Mouse (Mus musculus): ENCODE data around the gene Kat14.
A peak's percentile ranks its signal among the peaks of the same experiment; 100 is the strongest.
"Not testable (repeated sequence)": the region's sequence is repeated elsewhere in the genome, so short reads cannot be mapped to it uniquely, and the experiment has no call there.

Kat14 gene

GRCm38 (mm10) chr2:144368400-144369019 is at the start of gene Kat14, which contains the start of gene Pet117:
Gene Kat14, plus strand, starts transcription at chr2:144368983.
Gene Pet117, plus strand, starts transcription at chr2:144368996.
- peak; percentile 95 for DNase-seq (ENCODE audit: low read depth)

- DNase-seq (ENCODE audit: low read depth) = no peak
Observed at GRCm38 (mm10) chr2:144324218-144324617, 44.6 kb upstream of the Kat14 start.

- DNase-seq (ENCODE audit: low read depth) = no peak
Observed at GRCm38 (mm10) chr2:144329451-144329850, 39.3 kb upstream of the Kat14 start.

GRCm38 (mm10) chr2:144329937-144330336 is 38.8 kb upstream of the Kat14 start:
- no peak for DNase-seq (ENCODE audit: low read depth)

DNA sequence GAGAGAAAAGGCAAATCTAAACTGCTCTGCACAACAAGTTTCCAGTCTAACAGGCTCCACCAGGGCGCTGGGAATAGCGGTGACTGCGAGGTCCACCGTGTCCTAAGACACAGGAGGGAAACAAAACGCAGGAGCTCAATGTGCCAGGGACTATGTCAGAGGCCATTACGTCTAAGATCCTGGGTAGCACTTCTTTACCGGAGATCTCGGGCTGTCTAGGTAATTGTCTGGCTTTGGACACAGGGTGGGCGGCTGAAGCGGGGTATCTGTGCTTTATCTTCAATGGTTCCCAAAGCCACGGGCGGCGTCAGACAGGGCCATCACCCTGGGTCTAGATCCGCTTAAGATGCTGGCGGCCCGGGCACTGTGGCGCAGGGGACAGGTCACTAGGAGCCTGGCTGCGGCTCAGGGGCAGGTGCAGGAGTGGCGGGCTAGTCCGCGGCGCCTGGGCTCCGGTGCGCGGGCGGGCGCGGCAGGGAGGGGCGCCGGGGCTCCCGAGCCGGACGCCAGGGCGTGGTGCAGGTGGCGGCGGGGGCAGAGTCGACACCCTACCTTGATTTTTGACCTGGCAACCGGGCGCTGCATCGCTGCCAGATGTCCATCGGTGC is 38.3 kb upstream of the Kat14 start:
- DNase-seq (ENCODE audit: low read depth) = no peak

- no peak for DNase-seq (ENCODE audit: low read depth)
Observed at GRCm38 (mm10) chr2:144330960-144331371, 37.8 kb upstream of the Kat14 start.

DNA sequence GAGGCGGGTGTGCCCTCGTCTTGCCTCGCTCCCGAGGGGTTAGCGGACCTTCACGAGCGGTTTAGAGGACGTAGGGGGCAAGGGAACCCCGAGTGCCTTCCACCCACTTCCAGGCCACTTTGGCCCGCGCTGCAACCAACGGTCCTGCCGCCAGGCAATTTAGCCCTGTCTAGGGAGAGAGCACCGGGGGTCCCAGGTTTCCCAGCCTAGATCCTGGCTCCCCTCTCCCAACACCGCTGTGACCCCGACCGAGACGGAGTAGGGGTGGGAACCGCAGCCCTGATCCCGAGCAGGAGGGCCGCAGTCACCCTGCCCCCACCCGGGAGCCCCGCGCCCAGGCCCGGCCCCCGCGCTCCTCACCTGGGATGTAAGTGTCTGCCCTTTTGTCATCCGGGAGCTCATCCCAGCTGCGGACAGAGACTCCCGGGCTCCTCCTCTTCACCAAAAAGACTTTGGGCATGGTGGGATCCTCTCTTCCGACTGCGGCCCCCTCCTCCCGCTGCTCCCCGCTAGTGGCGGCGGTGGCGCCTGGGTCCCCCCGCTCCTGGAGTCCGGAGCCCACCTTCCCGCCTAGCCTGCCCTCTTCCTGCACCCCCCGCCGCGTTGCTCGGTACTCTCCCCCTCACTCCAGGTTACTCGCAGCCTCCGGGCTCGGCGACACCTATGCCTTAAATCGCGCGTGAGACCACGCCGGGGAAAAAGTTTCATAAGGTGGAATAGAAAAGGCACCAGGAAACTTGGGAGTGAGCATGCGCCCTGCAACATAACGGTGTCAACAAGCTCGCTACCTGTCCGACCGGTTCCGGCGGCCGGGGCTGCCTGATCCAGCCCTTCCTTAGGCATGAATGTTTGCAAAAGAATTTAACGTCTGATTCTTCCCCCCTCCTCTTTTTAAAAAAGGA is 37.1 kb upstream of the Kat14 start, which contains the start of gene Ovol2:
TSS of gene Ovol2 (minus strand) at position 746 of the 902 bp plus-strand sequence.
- DNase-seq (ENCODE audit: low read depth) = no peak

GRCm38 (mm10) chr2:144332486-144332885 is 36.3 kb upstream of the Kat14 start:
- no peak for DNase-seq (ENCODE audit: low read depth)

DNA sequence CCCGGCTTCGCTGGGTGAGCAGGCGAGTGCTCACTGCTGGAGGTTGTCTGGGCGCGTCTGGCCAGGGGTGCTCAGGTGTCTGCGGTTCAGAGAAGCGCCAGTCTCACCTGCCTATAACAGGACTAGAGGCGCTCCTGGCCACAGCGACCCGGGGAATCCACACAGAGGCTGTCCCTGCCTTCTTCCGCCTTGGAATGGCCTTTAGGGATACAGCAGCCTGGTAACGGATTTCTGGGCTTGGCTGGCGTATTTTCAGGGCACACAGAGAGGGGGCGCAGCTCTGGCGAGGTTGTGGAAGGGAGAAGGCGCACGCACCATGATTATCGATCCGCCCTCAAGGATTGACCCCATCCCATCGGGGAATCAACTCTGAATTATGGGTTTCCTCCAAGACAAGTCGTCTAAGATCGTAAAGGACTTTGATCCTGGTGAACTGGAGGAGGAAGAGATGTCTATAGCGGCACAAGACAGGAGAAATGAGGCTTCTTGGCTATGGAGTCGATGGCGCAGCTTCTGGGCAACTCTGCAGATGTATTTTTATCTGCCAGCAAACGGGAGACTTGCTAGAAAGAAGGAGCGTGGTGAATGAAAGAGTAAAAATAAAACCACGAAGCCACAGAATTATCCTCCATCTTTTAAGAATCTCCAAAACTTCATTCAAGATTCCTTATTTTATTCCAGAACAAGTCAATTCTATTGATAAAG is 35.5 kb upstream of the Kat14 start:
- DNase-seq (ENCODE audit: low read depth) = no peak

GRCm38 (mm10) chr2:144337230-144337629 is 31.6 kb upstream of the Kat14 start:
- no peak for DNase-seq (ENCODE audit: low read depth)

DNA sequence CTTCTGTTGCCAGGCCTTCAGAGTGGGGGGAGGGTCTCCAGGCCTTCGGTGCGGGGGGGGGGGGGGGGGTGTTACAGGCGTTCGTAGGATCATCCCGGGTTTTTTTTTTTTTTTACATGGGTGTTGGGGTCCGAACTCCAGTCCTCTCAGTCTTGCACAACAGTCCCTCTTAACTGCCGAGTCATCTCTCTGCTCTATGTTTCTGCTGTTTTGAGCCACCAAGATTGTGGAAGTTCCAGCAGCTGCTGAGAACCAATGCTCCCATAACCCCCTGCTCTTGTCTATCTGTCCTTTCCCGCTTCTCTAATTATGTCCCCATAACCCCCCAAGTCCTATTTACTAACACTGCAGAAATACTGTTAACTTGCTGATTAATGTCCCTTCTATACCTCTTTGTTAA is 31.1 kb upstream of the Kat14 start:
- DNase-seq (ENCODE audit: low read depth) = no peak

DNA sequence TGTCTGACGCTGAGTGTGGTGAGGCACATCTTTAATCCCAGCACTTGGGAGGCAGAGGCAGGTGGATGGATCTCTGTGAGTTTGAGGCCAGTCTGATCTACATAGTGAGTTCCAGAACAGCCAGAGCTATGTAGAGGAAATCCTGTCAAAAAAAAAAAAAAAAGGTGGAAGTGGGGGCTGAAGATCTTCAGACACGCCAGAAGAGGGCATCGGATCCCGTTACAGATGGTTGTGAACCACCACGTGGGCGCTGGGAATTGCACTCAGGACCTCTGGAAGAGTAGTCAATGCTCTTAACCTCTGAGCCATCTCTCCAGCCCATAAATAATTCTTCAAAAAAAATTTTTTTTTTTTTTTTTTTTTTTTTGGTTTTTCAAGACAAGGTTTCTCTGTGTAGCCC is 30.6 kb upstream of the Kat14 start:
- not testable (repeated sequence) for DNase-seq (ENCODE audit: low read depth)

- DNase-seq (ENCODE audit: low read depth) = no peak
Observed at GRCm38 (mm10) chr2:144343158-144343557, 25.6 kb upstream of the Kat14 start.

- DNase-seq (ENCODE audit: low read depth) = no peak
Observed at GRCm38 (mm10) chr2:144348525-144348924, 20.3 kb upstream of the Kat14 start.

- no peak for DNase-seq (ENCODE audit: low read depth)
Observed at GRCm38 (mm10) chr2:144352843-144353242, 15.9 kb upstream of the Kat14 start.

DNA sequence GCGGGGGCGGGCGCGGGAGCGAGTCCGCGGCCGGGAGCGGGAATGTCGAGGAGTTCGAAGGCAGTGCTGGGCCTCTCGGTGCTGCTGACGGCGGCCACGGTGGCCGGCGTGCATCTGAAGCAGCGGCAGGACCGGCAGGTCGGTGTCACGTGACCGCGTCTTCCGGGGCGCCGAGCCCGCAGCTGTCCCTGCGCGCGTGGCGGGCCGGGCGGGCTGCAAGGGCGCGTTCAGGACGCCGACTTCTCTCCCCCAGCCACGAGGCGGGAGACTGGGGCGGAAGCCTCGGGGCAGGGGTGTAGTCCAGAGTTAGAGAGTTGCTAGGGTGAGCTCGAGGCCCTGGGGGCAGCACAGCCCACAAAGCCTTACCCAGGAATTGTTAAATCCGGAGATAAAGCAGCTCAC is 238 bp downstream of the Kat14 start:
- DNase-seq (ENCODE audit: low read depth) = peak; percentile 40

DNA sequence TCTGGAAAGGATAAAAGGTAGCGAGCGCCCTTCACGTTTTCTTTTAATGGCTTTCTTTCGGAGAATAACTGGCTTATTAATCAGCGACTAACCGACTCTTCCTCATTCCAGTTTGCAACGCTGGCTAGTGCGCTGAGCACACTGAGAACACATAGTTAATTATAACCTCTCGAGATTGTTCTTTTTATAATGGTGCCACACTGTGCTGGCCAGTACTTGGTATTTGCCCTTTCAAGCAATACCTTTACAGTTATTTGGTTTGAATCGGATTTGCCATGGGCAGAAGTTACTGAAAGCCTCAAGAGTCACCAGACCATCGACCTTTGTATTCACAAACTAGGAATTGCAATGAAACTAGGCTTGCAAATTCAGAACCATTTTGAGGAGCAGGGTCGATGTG is 728 bp downstream of the Kat14 start:
- DNase-seq (ENCODE audit: low read depth) = no peak

DNA sequence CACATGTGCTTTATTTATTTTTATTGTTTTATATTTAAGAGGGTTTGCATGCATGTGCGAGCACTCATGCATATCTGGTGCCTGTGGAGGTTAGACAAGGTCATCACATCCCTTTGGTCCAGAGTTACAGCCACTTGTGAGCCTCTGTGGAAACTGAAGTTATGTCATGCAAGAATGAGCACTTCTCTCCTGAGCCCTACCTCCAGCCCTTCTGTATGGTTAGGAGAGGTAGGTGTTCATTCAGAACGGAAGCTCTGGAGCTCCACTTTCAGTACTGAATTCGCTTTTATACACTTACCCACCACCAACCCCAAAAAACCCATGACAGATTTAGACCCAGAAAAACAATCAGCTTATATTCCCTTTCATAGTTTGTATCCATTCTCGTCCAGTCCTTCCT is 2.8 kb downstream of the Kat14 start:
- DNase-seq (ENCODE audit: low read depth) = no peak

DNA sequence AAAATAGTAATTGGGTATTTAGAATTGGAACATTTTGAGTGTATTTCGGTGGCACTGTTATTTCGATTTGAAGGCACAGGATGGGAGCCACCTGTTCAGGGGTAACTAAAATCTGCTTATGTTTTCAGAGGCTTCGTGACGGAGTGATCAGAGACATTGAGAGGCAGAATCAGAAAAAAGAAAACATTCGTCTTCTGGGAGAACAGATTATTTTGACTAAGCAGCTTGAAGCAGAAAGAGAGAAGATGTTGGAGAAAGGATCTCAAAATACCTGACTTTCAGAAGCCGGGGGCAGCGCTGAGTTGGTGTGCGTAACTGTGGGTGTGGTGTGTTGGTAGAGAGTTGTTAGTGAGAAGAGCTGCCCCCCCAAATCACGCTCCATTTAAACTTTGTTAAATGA is 4.3 kb downstream of the Kat14 start:
- DNase-seq (ENCODE audit: low read depth) = no peak

- no peak for DNase-seq (ENCODE audit: low read depth)
Observed at GRCm38 (mm10) chr2:144375063-144375703, 6.4 kb downstream of the Kat14 start.

DNA sequence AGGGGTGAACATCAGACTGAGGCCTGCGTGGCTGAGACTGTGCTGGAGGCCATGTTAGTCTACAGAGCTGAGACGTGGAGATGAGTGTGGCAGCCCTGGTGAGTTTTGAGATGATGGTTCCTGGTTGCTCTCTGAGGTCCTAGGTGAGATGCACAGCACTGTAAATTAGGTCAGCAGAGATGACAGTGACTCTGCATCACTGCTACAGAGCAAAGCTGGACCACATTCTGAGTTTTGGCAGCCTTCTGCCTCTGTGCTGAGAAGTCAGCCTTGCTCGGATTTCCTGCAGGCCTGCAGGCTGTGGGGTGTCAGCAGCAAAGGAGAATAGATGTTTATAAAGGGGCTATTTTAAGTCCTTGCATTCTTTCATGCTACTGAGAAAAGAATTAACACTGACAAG is 12.5 kb downstream of the Kat14 start:
- DNase-seq (ENCODE audit: low read depth) = no peak

- DNase-seq (ENCODE audit: low read depth) = no peak
Observed at GRCm38 (mm10) chr2:144381741-144382140, 13.0 kb downstream of the Kat14 start.
